Mouse (Mus musculus) intestine, embryonic 14.5 days (tissue): ENCODE results near the gene Naip2. TPM values are rescaled to one million over a fixed set of nuclear protein-coding genes. Genes with fewer than 3 reads are reported as not detected.

Experiments used
- polyA plus RNA-seq: library from polyadenylated mRNA; unstranded; fragments of >200 nt; fragmentation: Nextera tagmentation; extraction: Ambion mirVana; gene quantifications from 2 replicates; pipeline ENCODE4 v1.2.1, GENCODE M21; 2014

Naip2 gene
- polyA plus RNA-seq, 1 experiment from 2014 or later = 6.0 TPM

Other genes with a start within 250 kb of the Naip2 start
- 45.9 and 51.6 TPM in 2 replicates for gene Mccc2, start 186.5 kb downstream of the Naip2 start, polyA plus RNA-seq
- gene Bdp1, start 98.0 kb downstream of the Naip2 start, polyA plus RNA-seq = 24.9 and 28.5 TPM in 2 replicates
- gene Serf1, start 94.1 kb downstream of the Naip2 start, polyA plus RNA-seq = 169 and 181 TPM in 2 replicates
- 68.3 and 69.3 TPM in 2 replicates for gene Smn1, start 77.2 kb downstream of the Naip2 start, polyA plus RNA-seq
- gene Naip5, start 44.2 kb upstream of the Naip2 start, polyA plus RNA-seq = 5.4 and 5.6 TPM in 2 replicates
- gene Naip6, start 115.6 kb upstream of the Naip2 start, polyA plus RNA-seq = 5.1 and 5.3 TPM in 2 replicates